Mouse (Mus musculus) frontal cortex, adult 2 months (tissue): ENCODE data around the gene Larp1. TPM values are rescaled to one million over a fixed set of nuclear protein-coding genes. Genes with fewer than 3 reads are reported as not detected.

Experiments
- DNase-seq, 2 experiments: peaks; one replicate each; pipeline ENCODE4 v3.0.0; 2022; ENCODE audit warnings: low spot score in 1 of 2; ENCODE audit errors: extremely low spot score in 1 of 2
- polyA plus RNA-seq: library from polyadenylated mRNA; depleted of rRNA; stranded (reverse); fragments of >200 nt; gene quantifications from 2 replicates; pipeline ENCODE4 v1.2.3, GENCODE M21; 2012; rRNA removed

Gene Larp1
- polyA plus RNA-seq: 45.6 and 47.8 TPM in 2 replicates

- no peak for DNase-seq
Observed at GRCm38 (mm10) chr11:58009051-58009515, at the start of gene Larp1. Gene Larp1, plus strand, starts transcription at chr11:58009064.

- no peak for DNase-seq
Observed at GRCm38 (mm10) chr11:57959924-57960323, 48.9 kb upstream of the Larp1 start.

- peak; percentile 35 to 82 for DNase-seq
Observed at GRCm38 (mm10) chr11:57962382-57963285, 46.2 kb upstream of the Larp1 start.

- no peak for DNase-seq
Observed at GRCm38 (mm10) chr11:57963291-57963870, 45.5 kb upstream of the Larp1 start.

- DNase-seq: no peak
Observed at GRCm38 (mm10) chr11:57966630-57967029, 42.2 kb upstream of the Larp1 start.

- no peak for DNase-seq
Observed at GRCm38 (mm10) chr11:57968301-57968700, 40.6 kb upstream of the Larp1 start.

- no peak for DNase-seq
Observed at GRCm38 (mm10) chr11:57970541-57970940, 38.3 kb upstream of the Larp1 start.

- DNase-seq: no peak
Observed at GRCm38 (mm10) chr11:57973001-57973912, 35.6 kb upstream of the Larp1 start.

GRCm38 (mm10) chr11:57973913-57974234, 35.0 kb upstream of the Larp1 start:
- DNase-seq: no peak

GRCm38 (mm10) chr11:57975876-57976275, 33.0 kb upstream of the Larp1 start:
- DNase-seq: no peak

GRCm38 (mm10) chr11:57977681-57978080, 31.2 kb upstream of the Larp1 start:
- no peak for DNase-seq

- no peak for DNase-seq
Observed at GRCm38 (mm10) chr11:57979621-57980020, 29.2 kb upstream of the Larp1 start.

GRCm38 (mm10) chr11:57981083-57981809, 27.6 kb upstream of the Larp1 start:
- DNase-seq: no peak

- no peak for DNase-seq
Observed at GRCm38 (mm10) chr11:57983480-57984342, 25.2 kb upstream of the Larp1 start.

GRCm38 (mm10) chr11:57984343-57984666, 24.6 kb upstream of the Larp1 start:
- DNase-seq: no peak

- DNase-seq: no peak
Observed at GRCm38 (mm10) chr11:57985485-57985884, 23.4 kb upstream of the Larp1 start.

- DNase-seq: no peak
Observed at GRCm38 (mm10) chr11:57986053-57986452, 22.8 kb upstream of the Larp1 start.

GRCm38 (mm10) chr11:57986456-57986855, 22.4 kb upstream of the Larp1 start:
- no peak for DNase-seq

GRCm38 (mm10) chr11:57986861-57987260, 22.0 kb upstream of the Larp1 start:
- DNase-seq: no peak
